22 mouse cellular contexts compared by ENCODE assay signal in genomic region chr5:24556709-24557108, GRCm38 (mm10). TPM values are rescaled to one million over a fixed set of nuclear protein-coding genes. Genes with fewer than 3 reads are reported as not detected.
"Had no signal": no experiment of that assay in that cellular context is flagged by ENCODE, and none has a peak within 500 bp of the region (broad histone marks: within the 10 kb centered on the region; RNA-seq: fewer than 3 reads in every experiment).

Gene 4931409K22Rik, minus strand, starts transcription at chr5:24556809.

- H3K36me3 ChIP-seq: neural tube, embryonic 12.5 days; neural tube, embryonic 13.5 days; neural tube, embryonic 15.5 days; stomach, embryonic 15.5 days had no signal

- DNase-seq: retina, postnatal 1 day; right cerebral cortex, adult 18-20 months; right cerebral cortex, postnatal 14 days; right cerebral cortex, postnatal 25 days; right cerebral cortex, postnatal 4 days; spleen, adult 18-20 months; thymus, adult 18-20 months; thymus, adult 2 months; thymus, postnatal 14 days; thymus, postnatal 25 days; thymus, postnatal 36 days; thymus, postnatal 4 days had no signal

- H3K27ac ChIP-seq: neural tube, embryonic 12.5 days; neural tube, embryonic 13.5 days; neural tube, embryonic 15.5 days; stomach, embryonic 15.5 days; stomach, postnatal 0 days had no signal

- H3K4me1 ChIP-seq: stomach, embryonic 15.5 days had no signal

- H3K27me3 ChIP-seq: neural tube, embryonic 15.5 days; stomach, embryonic 15.5 days had no signal

- H3K4me3 ChIP-seq: neural tube, embryonic 12.5 days; neural tube, embryonic 13.5 days; neural tube, embryonic 15.5 days; stomach, embryonic 15.5 days had no signal

RNA-seq across cellular contexts. Expression of gene 4931409K22Rik, which starts in this region (rescaled TPM):
- polyA plus RNA-seq: neural tube, embryonic 11.5 days; small intestine, adult 2 months; spleen, adult 2 months; stomach, postnatal 0 days; thymus, adult 2 months; thymus, postnatal 0 days; urinary bladder, adult 2 months had no signal
